Mouse (Mus musculus): ENCODE data around the gene Gmeb1. TPM values are rescaled to one million over a fixed set of nuclear protein-coding genes. Genes with fewer than 3 reads are reported as not detected.
"Not testable (repeated sequence)": the region's sequence is repeated elsewhere in the genome, so short reads cannot be mapped to it uniquely, and the experiment has no call there.

The Gmeb1 gene
- polyA plus RNA-seq, 1 experiment from 2014 or later: 40.0 TPM

GRCm38 (mm10) chr4:132288840-132289239 lies 27.4 kb upstream of the Gmeb1 start:
- not testable (repeated sequence) for H3K9ac ChIP-seq (ENCODE audit: low read depth, low read length); H3K4me2 ChIP-seq (ENCODE audit: low read length); H3K27me3 ChIP-seq (ENCODE audit: control insufficient read depth, insufficient read depth, low read depth, low read length); H3K27ac ChIP-seq (ENCODE audit: low read length); H3K9me3 ChIP-seq (replicated peaks; ENCODE audit: control insufficient read depth, low read length, poor library complexity, severe bottlenecking); H3K4me1 ChIP-seq (ENCODE audit: control insufficient read depth, insufficient read depth, low read length); H3K4me3 ChIP-seq (ENCODE audit: low read depth, low read length); ATAC-seq
- WGBS: 90% methylated on average over 3 of the region's 5 CpGs
- peaks cover 38% of the 10 kb centered on the region for H3K36me3 ChIP-seq (ENCODE audit: control insufficient read depth, insufficient read depth, low read length)

- Histone ChIP-seq H3K4me3 (ENCODE audit: low read depth, low read length) (no peak overlapping the region), H3K9me3 (replicated peaks; ENCODE audit: control insufficient read depth, low read length, poor library complexity, severe bottlenecking) (no peaks in the 10 kb centered on the region), H3K36me3 (ENCODE audit: control insufficient read depth, insufficient read depth, low read length) (peaks cover 2% of the 10 kb centered on the region; the same call in 1 of the 2 replicates), H3K9ac (ENCODE audit: low read depth, low read length) (no peak overlapping the region), H3K4me2 (ENCODE audit: low read length) (no peak overlapping the region), H3K27ac (ENCODE audit: low read length) (no peak overlapping the region), H3K4me1 (ENCODE audit: control insufficient read depth, insufficient read depth, low read length) (peaks cover 20% of the 10 kb centered on the region), H3K27me3 (ENCODE audit: control insufficient read depth, insufficient read depth, low read depth, low read length) (no peaks in the 10 kb centered on the region)
- ATAC-seq: no peak
- WGBS: 94% methylated on average over 3 of the region's 3 CpGs
Measured at GRCm38 (mm10) chr4:132275949-132276348, 14.5 kb upstream of the Gmeb1 start.

GRCm38 (mm10) chr4:132274156-132274862 lies 12.9 kb upstream of the Gmeb1 start, which contains the start of gene Taf12:
Taf12 (plus strand) TSS chr4:132274375.
- Histone ChIP-seq H3K27ac (ENCODE audit: low read length) (peak within 1 kb of the TSS; percentile 91), H3K4me2 (ENCODE audit: low read length) (peak within 1 kb of the TSS; percentile 97), H3K4me1 (ENCODE audit: control insufficient read depth, insufficient read depth, low read length) (peaks cover 23% of the 10 kb centered on the region), H3K9me3 (replicated peaks; ENCODE audit: control insufficient read depth, low read length, poor library complexity, severe bottlenecking) (no peaks in the 10 kb centered on the region), H3K4me3 (ENCODE audit: low read depth, low read length) (peak within 1 kb of the TSS; percentile 86), H3K27me3 (ENCODE audit: control insufficient read depth, insufficient read depth, low read depth, low read length) (no peaks in the 10 kb centered on the region), H3K9ac (ENCODE audit: low read depth, low read length) (peak within 1 kb of the TSS; percentile 94), H3K36me3 (ENCODE audit: control insufficient read depth, insufficient read depth, low read length) (no peaks in the 10 kb centered on the region; the same call in 1 of the 2 replicates)
- 0% methylated on average over 48 of the region's 48 CpGs for WGBS
- peak; percentile 89 for ATAC-seq

GRCm38 (mm10) chr4:132273166-132273565 lies 11.8 kb upstream of the Gmeb1 start:
- Histone ChIP-seq H3K4me1 (ENCODE audit: control insufficient read depth, insufficient read depth, low read length) (peaks cover 23% of the 10 kb centered on the region), H3K9me3 (replicated peaks; ENCODE audit: control insufficient read depth, low read length, poor library complexity, severe bottlenecking) (no peaks in the 10 kb centered on the region), H3K9ac (ENCODE audit: low read depth, low read length) (peak overlapping the region; percentile 83), H3K27ac (ENCODE audit: low read length) (peak overlapping the region; percentile 91; the same call in 1 of the 2 replicates), H3K36me3 (ENCODE audit: control insufficient read depth, insufficient read depth, low read length) (no peaks in the 10 kb centered on the region; the same call in 1 of the 2 replicates), H3K4me2 (ENCODE audit: low read length) (peak overlapping the region; percentile 97), H3K4me3 (ENCODE audit: low read depth, low read length) (peak overlapping the region; percentile 86), H3K27me3 (ENCODE audit: control insufficient read depth, insufficient read depth, low read depth, low read length) (no peaks in the 10 kb centered on the region)
- WGBS: 66% methylated on average over 2 of the region's 2 CpGs
- no peak for ATAC-seq

GRCm38 (mm10) chr4:132269740-132270560 lies 8.5 kb upstream of the Gmeb1 start:
- H3K36me3 ChIP-seq (ENCODE audit: control insufficient read depth, insufficient read depth, low read length): no peaks in the 10 kb centered on the region
- H3K4me3 ChIP-seq (ENCODE audit: low read depth, low read length): peak overlapping the region; percentile 35
- WGBS: under 1% methylated on average over 35 of the region's 35 CpGs
- H3K9me3 ChIP-seq (replicated peaks; ENCODE audit: control insufficient read depth, low read length, poor library complexity, severe bottlenecking): no peaks in the 10 kb centered on the region
- peak; percentile 74 for ATAC-seq
- H3K4me2 ChIP-seq (ENCODE audit: low read length): peak overlapping the region; percentile 62
- peaks cover 12% of the 10 kb centered on the region for H3K4me1 ChIP-seq (ENCODE audit: control insufficient read depth, insufficient read depth, low read length)
- H3K9ac ChIP-seq (ENCODE audit: low read depth, low read length): peak overlapping the region; percentile 61
- H3K27ac ChIP-seq (ENCODE audit: low read length): peak overlapping the region; percentile 95
- no peaks in the 10 kb centered on the region for H3K27me3 ChIP-seq (ENCODE audit: control insufficient read depth, insufficient read depth, low read depth, low read length)

GRCm38 (mm10) chr4:132268871-132269739 lies 7.7 kb upstream of the Gmeb1 start:
- Histone ChIP-seq H3K4me2 (ENCODE audit: low read length) (0 out of 2 replicates have a peak overlapping the region, but pooled peaks have one; percentile 62), H3K36me3 (ENCODE audit: control insufficient read depth, insufficient read depth, low read length) (no peaks in the 10 kb centered on the region), H3K27me3 (ENCODE audit: control insufficient read depth, insufficient read depth, low read depth, low read length) (no peaks in the 10 kb centered on the region), H3K27ac (ENCODE audit: low read length) (peak overlapping the region; percentile 95), H3K4me1 (ENCODE audit: control insufficient read depth, insufficient read depth, low read length) (peaks cover 10% of the 10 kb centered on the region), H3K4me3 (ENCODE audit: low read depth, low read length) (no peak overlapping the region), H3K9ac (ENCODE audit: low read depth, low read length) (no peak overlapping the region), H3K9me3 (replicated peaks; ENCODE audit: control insufficient read depth, low read length, poor library complexity, severe bottlenecking) (no peaks in the 10 kb centered on the region)
- WGBS: 7% methylated on average over 6 of the region's 6 CpGs
- no peak for ATAC-seq

- WGBS: 86% methylated on average over 3 of the region's 3 CpGs
- no peak for ATAC-seq
- no peak overlapping the region for H3K27ac ChIP-seq (ENCODE audit: low read length)
Measured at GRCm38 (mm10) chr4:132266835-132267349, 5.5 kb upstream of the Gmeb1 start.

GRCm38 (mm10) chr4:132263313-132263712 lies 1.9 kb upstream of the Gmeb1 start:
- peaks cover 21% of the 10 kb centered on the region for H3K4me1 ChIP-seq (ENCODE audit: control insufficient read depth, insufficient read depth, low read length)
- H3K4me3 ChIP-seq (ENCODE audit: low read depth, low read length): no peak overlapping the region
- no peak for ATAC-seq
- no peaks in the 10 kb centered on the region for H3K9me3 ChIP-seq (replicated peaks; ENCODE audit: control insufficient read depth, low read length, poor library complexity, severe bottlenecking)
- H3K27ac ChIP-seq (ENCODE audit: low read length): no peak overlapping the region
- 93% methylated on average over 7 of the region's 7 CpGs for WGBS
- H3K4me2 ChIP-seq (ENCODE audit: low read length): no peak overlapping the region
- H3K27me3 ChIP-seq (ENCODE audit: control insufficient read depth, insufficient read depth, low read depth, low read length): no peaks in the 10 kb centered on the region
- H3K9ac ChIP-seq (ENCODE audit: low read depth, low read length): no peak overlapping the region
- no peaks in the 10 kb centered on the region for H3K36me3 ChIP-seq (ENCODE audit: control insufficient read depth, insufficient read depth, low read length)

More at GRCm38 (mm10) chr4:132266835-132267349, 5.5 kb upstream of the Gmeb1 start:
- Histone ChIP-seq H3K9ac (ENCODE audit: low read depth, low read length) (no peak overlapping the region), H3K9me3 (replicated peaks; ENCODE audit: control insufficient read depth, low read length, poor library complexity, severe bottlenecking) (no peaks in the 10 kb centered on the region), H3K27me3 (ENCODE audit: control insufficient read depth, insufficient read depth, low read depth, low read length) (no peaks in the 10 kb centered on the region), H3K36me3 (ENCODE audit: control insufficient read depth, insufficient read depth, low read length) (no peaks in the 10 kb centered on the region), H3K4me1 (ENCODE audit: control insufficient read depth, insufficient read depth, low read length) (peaks cover 8% of the 10 kb centered on the region), H3K4me2 (ENCODE audit: low read length) (no peak overlapping the region), H3K4me3 (ENCODE audit: low read depth, low read length) (no peak overlapping the region)
